Mouse (Mus musculus) heart, postnatal 0 days (tissue): ENCODE results near the gene Otogl.

ENCODE experiments used
- CTCF ChIP-seq: IDR thresholded peaks from 2 replicates; pipeline ENCODE4 v1.5.1; 2016; ENCODE audit warnings: antibody characterized with exemption, control low read depth, low read depth
- EP300 ChIP-seq: IDR thresholded peaks from 2 replicates; pipeline ENCODE4 v1.6.1; 2016; ENCODE audit warnings: antibody characterized with exemption, low read depth

GRCm38 (mm10) chr10:107934055-107934454, 22.1 kb upstream of the Otogl start:
- TF ChIP-seq CTCF (no peak), EP300 (no peak)
